Mouse (Mus musculus): ENCODE measurements at regions not wholly inside any gene's neighbourhood (a gene's known extent, or its start where the extent isn't known, plus 50 kb on each side); places are given as distances from the start of the nearest gene placed in this dataset.
A peak's percentile ranks its signal among the peaks of the same experiment; 100 is the strongest.

- Histone ChIP-seq H3K4me3 (ENCODE audit: low read length) (no peak overlapping the region), H3K4me1 (ENCODE audit: control insufficient read depth, insufficient read depth, low read length) (no peaks in the 10 kb centered on the region), H3K36me3 (ENCODE audit: control insufficient read depth, insufficient read depth, low read length) (no peaks in the 10 kb centered on the region), H3K4me2 (ENCODE audit: low read depth, low read length) (no peak overlapping the region), H3K9ac (ENCODE audit: low read depth, low read length) (no peak overlapping the region), H3K9me3 (ENCODE audit: control insufficient read depth, low read length) (no peaks in the 10 kb centered on the region), H3K27ac (ENCODE audit: low read length) (no peak overlapping the region), H3K27me3 (replicated peaks; ENCODE audit: control insufficient read depth, insufficient read depth, low read length) (no peaks in the 10 kb centered on the region)
- WGBS: 68% methylated on average over 6 of the region's 6 CpGs
- no peak for ATAC-seq
Measured at GRCm38 (mm10) chr8:8820614-8821013, 130.3 kb upstream of the Arglu1 start.

- H3K27ac ChIP-seq (ENCODE audit: low read length): no peak overlapping the region
- no peaks in the 10 kb centered on the region for H3K36me3 ChIP-seq (ENCODE audit: control insufficient read depth, insufficient read depth, low read length)
- H3K4me2 ChIP-seq (ENCODE audit: low read depth, low read length): no peak overlapping the region
- no peaks in the 10 kb centered on the region for H3K4me1 ChIP-seq (ENCODE audit: control insufficient read depth, insufficient read depth, low read length)
- H3K27me3 ChIP-seq (replicated peaks; ENCODE audit: control insufficient read depth, insufficient read depth, low read length): no peaks in the 10 kb centered on the region
- no peak overlapping the region for H3K4me3 ChIP-seq (ENCODE audit: low read length)
- no peaks in the 10 kb centered on the region for H3K9me3 ChIP-seq (ENCODE audit: control insufficient read depth, low read length)
- WGBS: 84% methylated on average over 9 of the region's 9 CpGs
- no peak overlapping the region for H3K9ac ChIP-seq (ENCODE audit: low read depth, low read length)
- no peak; the same call in 1 of the 2 replicates for ATAC-seq
Measured at GRCm38 (mm10) chr8:8819233-8819931, 129.1 kb upstream of the Arglu1 start.

GRCm38 (mm10) chr8:8812807-8813167 lies 122.5 kb upstream of the Arglu1 start:
- Histone ChIP-seq H3K27me3 (replicated peaks; ENCODE audit: control insufficient read depth, insufficient read depth, low read length) (no peaks in the 10 kb centered on the region), H3K9me3 (ENCODE audit: control insufficient read depth, low read length) (no peaks in the 10 kb centered on the region), H3K4me2 (ENCODE audit: low read depth, low read length) (no peak overlapping the region), H3K27ac (ENCODE audit: low read length) (no peak overlapping the region), H3K4me3 (ENCODE audit: low read length) (no peak overlapping the region), H3K4me1 (ENCODE audit: control insufficient read depth, insufficient read depth, low read length) (0 out of 2 replicates have a peak, but pooled peaks cover 2% of the 10 kb centered on the region), H3K36me3 (ENCODE audit: control insufficient read depth, insufficient read depth, low read length) (no peaks in the 10 kb centered on the region), H3K9ac (ENCODE audit: low read depth, low read length) (no peak overlapping the region)
- 88% methylated on average over 5 of the region's 5 CpGs for WGBS
- no peak for ATAC-seq

GRCm38 (mm10) chr8:8812051-8812806 lies 121.9 kb upstream of the Arglu1 start:
- no peak overlapping the region for H3K27ac ChIP-seq (ENCODE audit: low read length)
- ATAC-seq: peak; percentile 40; the same call in 1 of the 2 replicates

GRCm38 (mm10) chr8:8810928-8811327 lies 120.6 kb upstream of the Arglu1 start:
- peak; percentile 64; the same call in 1 of the 2 replicates for ATAC-seq
- Histone ChIP-seq H3K9me3 (ENCODE audit: control insufficient read depth, low read length) (no peaks in the 10 kb centered on the region), H3K27ac (ENCODE audit: low read length) (no peak overlapping the region), H3K4me2 (ENCODE audit: low read depth, low read length) (no peak overlapping the region), H3K4me1 (ENCODE audit: control insufficient read depth, insufficient read depth, low read length) (0 out of 2 replicates have a peak, but pooled peaks cover 2% of the 10 kb centered on the region), H3K9ac (ENCODE audit: low read depth, low read length) (0 out of 2 replicates have a peak overlapping the region, but pooled peaks have one; percentile 25), H3K4me3 (ENCODE audit: low read length) (no peak overlapping the region), H3K27me3 (replicated peaks; ENCODE audit: control insufficient read depth, insufficient read depth, low read length) (no peaks in the 10 kb centered on the region), H3K36me3 (ENCODE audit: control insufficient read depth, insufficient read depth, low read length) (no peaks in the 10 kb centered on the region)
- 42% methylated on average over 4 of the region's 4 CpGs for WGBS

More at GRCm38 (mm10) chr8:8812051-8812806, 121.9 kb upstream of the Arglu1 start:
- Histone ChIP-seq H3K4me3 (ENCODE audit: low read length) (no peak overlapping the region), H3K9me3 (ENCODE audit: control insufficient read depth, low read length) (no peaks in the 10 kb centered on the region), H3K4me2 (ENCODE audit: low read depth, low read length) (no peak overlapping the region), H3K9ac (ENCODE audit: low read depth, low read length) (no peak overlapping the region), H3K36me3 (ENCODE audit: control insufficient read depth, insufficient read depth, low read length) (no peaks in the 10 kb centered on the region), H3K4me1 (ENCODE audit: control insufficient read depth, insufficient read depth, low read length) (0 out of 2 replicates have a peak, but pooled peaks cover 2% of the 10 kb centered on the region), H3K27me3 (replicated peaks; ENCODE audit: control insufficient read depth, insufficient read depth, low read length) (no peaks in the 10 kb centered on the region)
- 71% methylated on average over 21 of the region's 21 CpGs for WGBS

GRCm38 (mm10) chr8:8809835-8810439 lies 119.6 kb upstream of the Arglu1 start:
- Histone ChIP-seq H3K36me3 (ENCODE audit: control insufficient read depth, insufficient read depth, low read length) (no peaks in the 10 kb centered on the region), H3K4me1 (ENCODE audit: control insufficient read depth, insufficient read depth, low read length) (0 out of 2 replicates have a peak, but pooled peaks cover 2% of the 10 kb centered on the region), H3K9me3 (ENCODE audit: control insufficient read depth, low read length) (no peaks in the 10 kb centered on the region), H3K27ac (ENCODE audit: low read length) (no peak overlapping the region), H3K27me3 (replicated peaks; ENCODE audit: control insufficient read depth, insufficient read depth, low read length) (no peaks in the 10 kb centered on the region), H3K4me3 (ENCODE audit: low read length) (no peak overlapping the region), H3K9ac (ENCODE audit: low read depth, low read length) (no peak overlapping the region), H3K4me2 (ENCODE audit: low read depth, low read length) (no peak overlapping the region)
- 76% methylated on average over 9 of the region's 9 CpGs for WGBS
- no peak for ATAC-seq

- ATAC-seq: no peak
- 80% methylated on average over 8 of the region's 8 CpGs for WGBS
- H3K4me3 ChIP-seq (ENCODE audit: low read length): no peak overlapping the region
- 0 out of 2 replicates have a peak, but pooled peaks cover 2% of the 10 kb centered on the region for H3K4me1 ChIP-seq (ENCODE audit: control insufficient read depth, insufficient read depth, low read length)
- H3K27me3 ChIP-seq (replicated peaks; ENCODE audit: control insufficient read depth, insufficient read depth, low read length): no peaks in the 10 kb centered on the region
- H3K9ac ChIP-seq (ENCODE audit: low read depth, low read length): no peak overlapping the region
- no peaks in the 10 kb centered on the region for H3K9me3 ChIP-seq (ENCODE audit: control insufficient read depth, low read length)
- no peak overlapping the region for H3K4me2 ChIP-seq (ENCODE audit: low read depth, low read length)
- no peak overlapping the region for H3K27ac ChIP-seq (ENCODE audit: low read length)
- no peaks in the 10 kb centered on the region for H3K36me3 ChIP-seq (ENCODE audit: control insufficient read depth, insufficient read depth, low read length)
Measured at GRCm38 (mm10) chr8:8809349-8809748, 119.0 kb upstream of the Arglu1 start.

GRCm38 (mm10) chr8:8802761-8803340 lies 112.5 kb upstream of the Arglu1 start:
- no peak for ATAC-seq
- Histone ChIP-seq H3K27me3 (replicated peaks; ENCODE audit: control insufficient read depth, insufficient read depth, low read length) (no peaks in the 10 kb centered on the region), H3K4me3 (ENCODE audit: low read length) (no peak overlapping the region), H3K4me1 (ENCODE audit: control insufficient read depth, insufficient read depth, low read length) (no peaks in the 10 kb centered on the region), H3K4me2 (ENCODE audit: low read depth, low read length) (no peak overlapping the region), H3K9me3 (ENCODE audit: control insufficient read depth, low read length) (no peaks in the 10 kb centered on the region), H3K27ac (ENCODE audit: low read length) (no peak overlapping the region), H3K9ac (ENCODE audit: low read depth, low read length) (no peak overlapping the region), H3K36me3 (ENCODE audit: control insufficient read depth, insufficient read depth, low read length) (no peaks in the 10 kb centered on the region)
- WGBS: 65% methylated on average over 6 of the region's 6 CpGs

- 50% methylated on average over 5 of the region's 5 CpGs for WGBS
- ATAC-seq: no peak
- Histone ChIP-seq H3K4me1 (ENCODE audit: control insufficient read depth, insufficient read depth, low read length) (no peaks in the 10 kb centered on the region), H3K27me3 (replicated peaks; ENCODE audit: control insufficient read depth, insufficient read depth, low read length) (no peaks in the 10 kb centered on the region), H3K9me3 (ENCODE audit: control insufficient read depth, low read length) (no peaks in the 10 kb centered on the region), H3K36me3 (ENCODE audit: control insufficient read depth, insufficient read depth, low read length) (no peaks in the 10 kb centered on the region), H3K4me2 (ENCODE audit: low read depth, low read length) (no peak overlapping the region), H3K9ac (ENCODE audit: low read depth, low read length) (no peak overlapping the region), H3K4me3 (ENCODE audit: low read length) (no peak overlapping the region), H3K27ac (ENCODE audit: low read length) (no peak overlapping the region)
Measured at GRCm38 (mm10) chr8:8802317-8802716, 112.0 kb upstream of the Arglu1 start.

Data from intestine, embryonic 16.5 days (tissue).